Mouse (Mus musculus) embryonic fibroblast, embryonic 13.5 days (primary cell): ENCODE measurements around the gene Tead1. TPM values are rescaled to one million over a fixed set of nuclear protein-coding genes. Genes with fewer than 3 reads are reported as not detected.

Experiments
- H3K27ac ChIP-seq: 2 replicates; pipeline ENCODE4 v1.5.1; 2012; ENCODE audit warnings: low read length, control low read depth, inconsistent platforms; ENCODE audit not compliant: insufficient read depth
- H3K4me1 ChIP-seq: 2 replicates; pipeline ENCODE4 v1.6.1; 2011; ENCODE audit warnings: low read length; ENCODE audit not compliant: control insufficient read depth, insufficient read depth
- H3K4me3 ChIP-seq: 2 replicates; pipeline ENCODE4 v1.5.1; 2011; ENCODE audit warnings: mild to moderate bottlenecking, control low read depth, low read length; ENCODE audit not compliant: insufficient read depth
- CTCF ChIP-seq: IDR thresholded peaks from 2 replicates; pipeline ENCODE4 v1.5.1; 2011; ENCODE audit warnings: mild to moderate bottlenecking, control low read depth, low read length, moderate library complexity, borderline replicate concordance; ENCODE audit not compliant: insufficient read depth
- POLR2A ChIP-seq: IDR thresholded peaks from 2 replicates; pipeline ENCODE4 v1.6.1; 2011; ENCODE audit warnings: low read depth, mild to moderate bottlenecking, control low read depth, low read length, moderate library complexity
- polyA plus RNA-seq: library from polyadenylated mRNA; stranded (reverse); fragments of >200 nt; gene quantifications from 2 replicates; pipeline ENCODE4 v1.2.4, GENCODE M21; 2011; ENCODE audit warnings: low read depth; ENCODE audit not compliant: missing spikeins, insufficient read length

Tead1 gene
- polyA plus RNA-seq, 1 experiment: 209 TPM

DNA sequence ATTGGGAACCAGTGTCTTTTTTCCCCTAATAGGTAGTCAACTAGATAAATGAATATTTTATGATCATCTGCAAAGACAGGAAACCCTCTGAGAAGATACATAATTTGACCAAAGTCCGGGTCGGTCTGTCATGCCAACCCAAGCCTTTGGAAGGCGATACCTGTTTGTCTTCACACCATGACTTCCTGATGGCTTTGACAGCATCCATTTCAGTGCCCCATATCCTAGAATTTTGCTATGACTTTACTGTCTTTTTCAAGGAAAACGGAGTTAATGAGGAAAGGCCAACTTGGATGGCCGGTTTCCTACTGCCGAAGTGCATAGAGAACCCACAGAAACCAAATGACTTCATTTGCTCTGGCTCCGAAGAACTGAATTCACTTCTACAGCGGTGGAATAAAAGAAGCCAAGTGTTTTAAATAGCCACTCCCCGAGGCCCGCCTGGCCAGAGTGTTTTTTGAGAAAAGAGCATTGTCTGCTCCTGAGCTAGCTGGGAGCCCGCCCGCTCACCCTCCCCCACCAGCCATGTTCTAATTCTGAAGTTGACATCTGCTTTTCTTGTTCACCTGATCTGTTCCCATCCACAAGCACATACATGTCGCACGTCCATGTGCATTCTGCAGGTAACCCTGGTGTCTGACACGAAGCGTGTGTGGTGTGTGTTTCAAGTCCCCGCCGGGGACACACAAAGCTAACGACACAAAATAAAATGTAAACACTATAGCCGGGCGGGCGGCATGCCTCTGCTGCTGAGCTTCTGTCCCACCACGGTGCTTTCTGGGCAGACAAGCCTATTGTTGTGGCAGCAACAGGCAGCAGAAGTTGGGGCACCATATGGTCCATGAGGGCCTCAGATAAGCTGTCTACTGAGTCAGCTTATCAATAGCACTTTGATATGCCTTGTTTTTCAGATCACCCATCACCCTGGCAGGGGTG is 5.8 kb downstream of the Tead1 start:
- Histone ChIP-seq H3K27ac (peak overlapping the region; percentile 83), H3K4me3 (no peak overlapping the region; the same call in 1 of the 2 replicates), H3K4me1 (peaks cover 51% of the 10 kb centered on the region)
- TF ChIP-seq POLR2A (no peak), CTCF (no peak)

GRCm38 (mm10) chr7:112685993-112686392 is 6.9 kb downstream of the Tead1 start:
- Histone ChIP-seq H3K4me1 (peaks cover 62% of the 10 kb centered on the region), H3K27ac (peak overlapping the region; percentile 83), H3K4me3 (no peak overlapping the region)
- TF ChIP-seq CTCF (no peak), POLR2A (no peak)

- Histone ChIP-seq H3K4me1 (peaks cover 65% of the 10 kb centered on the region), H3K27ac (peak overlapping the region; percentile 83), H3K4me3 (no peak overlapping the region)
- TF ChIP-seq POLR2A: no peak
- TF ChIP-seq CTCF: no peak
Observed at GRCm38 (mm10) chr7:112686586-112686985, 7.5 kb downstream of the Tead1 start.

DNA sequence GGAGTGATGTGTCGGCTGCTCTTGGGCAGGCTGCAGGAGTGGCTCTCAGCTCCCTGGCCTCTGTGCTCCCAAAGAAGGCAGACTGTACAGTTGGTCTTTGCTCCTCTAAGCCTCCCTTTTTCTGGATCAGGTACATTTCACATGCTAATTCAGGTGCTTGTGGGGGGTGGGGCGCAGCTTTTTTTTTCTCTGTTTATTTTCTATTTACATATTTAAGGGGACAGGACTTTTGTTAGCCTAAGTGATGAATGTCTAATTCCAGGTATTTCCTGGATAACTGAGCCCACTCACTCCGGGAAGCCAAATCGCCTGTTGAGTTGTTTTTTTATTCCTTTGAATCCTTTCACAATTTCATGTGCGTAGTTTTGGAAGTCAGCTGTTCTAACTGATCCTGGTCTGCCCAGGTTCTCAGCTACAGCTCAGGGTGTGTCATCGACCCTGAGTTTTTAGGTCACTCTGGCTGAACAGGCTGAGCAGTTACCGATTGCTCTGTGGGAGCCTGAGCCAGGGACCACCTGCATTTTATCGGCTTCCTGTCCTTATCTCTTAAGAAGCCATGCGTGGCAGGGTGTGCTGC is 9.4 kb downstream of the Tead1 start:
- TF ChIP-seq POLR2A (no peak), CTCF (no peak)
- Histone ChIP-seq H3K4me1 (peaks cover 69% of the 10 kb centered on the region), H3K27ac (peak overlapping the region; percentile 5; the same call in 1 of the 2 replicates), H3K4me3 (no peak overlapping the region)

DNA sequence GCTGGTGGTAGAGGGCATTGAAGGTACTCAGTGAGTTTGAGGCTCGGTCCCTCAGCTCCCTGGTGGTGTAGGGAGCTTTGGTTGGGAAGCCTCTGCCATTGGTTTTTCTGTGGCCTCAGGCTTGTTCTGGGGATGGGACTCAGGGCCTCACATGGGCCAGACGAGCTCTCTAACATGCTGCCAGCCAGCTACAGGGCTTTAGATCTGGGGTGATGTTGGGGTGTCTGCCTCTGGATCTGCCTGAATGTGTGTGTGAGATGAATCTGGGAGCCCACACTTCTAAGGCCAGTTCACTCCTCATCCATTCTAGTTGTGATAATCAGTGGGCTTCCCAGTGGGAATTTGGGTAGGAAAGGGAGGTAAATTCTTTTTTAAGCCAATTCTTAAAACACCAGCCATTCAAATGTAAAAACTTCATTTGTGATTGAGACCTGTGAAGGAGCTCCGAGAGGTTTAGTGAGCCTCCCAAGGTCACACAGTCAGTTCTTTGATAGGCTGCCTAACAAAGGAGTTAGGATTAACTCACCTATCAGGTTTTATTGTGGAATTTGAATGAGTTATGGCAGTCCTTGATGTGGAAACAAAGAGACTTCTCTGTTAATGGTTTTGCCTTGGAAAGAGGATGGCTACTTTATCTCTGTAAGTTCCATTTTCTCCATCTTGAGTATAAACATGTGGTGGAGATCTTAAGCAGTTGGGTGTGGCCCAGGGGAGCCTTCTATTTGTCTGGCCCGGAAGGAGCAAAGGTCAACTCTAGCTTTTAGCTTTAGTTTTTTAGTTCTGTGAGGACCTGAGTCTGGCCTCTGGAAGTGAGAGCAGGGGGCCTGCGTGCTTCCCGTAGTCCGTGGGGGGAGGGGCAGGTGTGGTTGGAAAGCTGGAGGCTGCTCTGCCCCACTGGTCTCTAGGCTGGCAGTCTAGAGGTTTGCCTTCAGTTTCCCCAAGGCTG is 12.0 kb downstream of the Tead1 start:
- no peak for TF ChIP-seq POLR2A
- TF ChIP-seq CTCF: no peak
- Histone ChIP-seq H3K4me1 (peaks cover 65% of the 10 kb centered on the region), H3K27ac (peak overlapping the region; percentile 4), H3K4me3 (no peak overlapping the region)

DNA sequence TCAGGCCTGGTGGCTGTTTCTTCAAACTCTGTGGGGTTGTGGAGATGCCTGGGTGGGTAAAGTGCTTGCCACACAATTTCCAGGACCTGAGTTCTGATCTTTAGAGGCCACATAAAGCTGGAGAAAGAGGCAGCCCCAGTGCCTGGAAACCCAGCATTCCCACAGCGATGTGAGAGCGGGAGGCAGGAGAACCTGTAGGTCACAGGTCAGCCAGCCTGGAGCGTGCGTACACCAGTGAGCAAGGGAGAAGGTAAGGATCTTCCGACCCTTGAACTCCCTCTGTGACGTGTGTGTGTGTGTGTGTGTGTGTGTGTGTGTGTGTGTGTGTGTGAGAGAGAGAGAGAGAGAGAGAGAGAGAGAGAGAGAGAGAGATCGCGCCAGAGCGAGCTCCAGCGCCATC is 14.4 kb downstream of the Tead1 start:
- Histone ChIP-seq H3K27ac (no peak overlapping the region), H3K4me1 (peaks cover 66% of the 10 kb centered on the region), H3K4me3 (no peak overlapping the region)
- TF ChIP-seq CTCF: no peak
- TF ChIP-seq POLR2A: no peak

- Histone ChIP-seq H3K4me3 (no peak overlapping the region), H3K4me1 (peaks cover 61% of the 10 kb centered on the region), H3K27ac (peak overlapping the region; percentile 99)
- TF ChIP-seq CTCF (no peak), POLR2A (no peak)
Observed at GRCm38 (mm10) chr7:112696777-112697161, 17.7 kb downstream of the Tead1 start.

GRCm38 (mm10) chr7:112697162-112697841 is 18.2 kb downstream of the Tead1 start:
- Histone ChIP-seq H3K4me1 (peaks cover 56% of the 10 kb centered on the region), H3K4me3 (no peak overlapping the region), H3K27ac (peak overlapping the region; percentile 99)
- peak; percentile 32; the same call in 1 of the 2 replicates for TF ChIP-seq POLR2A
- no peak for TF ChIP-seq CTCF

- H3K4me3 ChIP-seq: no peak overlapping the region
- TF ChIP-seq CTCF (no peak), POLR2A (no peak)
- peak overlapping the region; percentile 68 for H3K27ac ChIP-seq
- H3K4me1 ChIP-seq: peaks cover 52% of the 10 kb centered on the region
Observed at GRCm38 (mm10) chr7:112700082-112700481, 21.0 kb downstream of the Tead1 start.
